Mouse (Mus musculus): ENCODE measurements around the gene Rap2c.

DNA sequence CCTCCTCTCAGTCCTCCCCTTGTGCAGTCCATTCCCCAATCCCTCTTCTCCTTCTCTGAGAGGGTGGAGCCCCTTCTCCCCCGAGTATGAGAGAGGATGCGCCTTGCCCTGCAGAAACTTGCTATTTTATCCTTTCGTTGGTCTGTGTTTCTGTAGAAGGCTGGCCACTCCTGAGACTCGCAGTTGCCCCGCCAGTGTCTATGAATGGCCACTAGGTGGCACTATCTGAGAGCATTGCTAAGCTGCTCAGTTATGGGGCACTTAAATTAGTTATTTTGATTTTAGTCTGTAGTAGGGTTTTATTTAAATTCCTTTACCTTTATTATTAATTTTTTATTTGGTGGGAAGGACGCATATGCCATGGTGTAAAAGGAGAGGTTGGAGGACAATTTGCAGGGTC is 48.0 kb upstream of the Rap2c start:
- TF ChIP-seq CTCF (IDR thresholded peaks at IDR 0.05; ENCODE audit: low read depth) (peak; percentile 83), EP300 (IDR thresholded peaks at IDR 0.05; ENCODE audit: low read depth) (no peak)
